ENCODE assay signal across 8 mouse cellular contexts in the genomic region with DNA sequence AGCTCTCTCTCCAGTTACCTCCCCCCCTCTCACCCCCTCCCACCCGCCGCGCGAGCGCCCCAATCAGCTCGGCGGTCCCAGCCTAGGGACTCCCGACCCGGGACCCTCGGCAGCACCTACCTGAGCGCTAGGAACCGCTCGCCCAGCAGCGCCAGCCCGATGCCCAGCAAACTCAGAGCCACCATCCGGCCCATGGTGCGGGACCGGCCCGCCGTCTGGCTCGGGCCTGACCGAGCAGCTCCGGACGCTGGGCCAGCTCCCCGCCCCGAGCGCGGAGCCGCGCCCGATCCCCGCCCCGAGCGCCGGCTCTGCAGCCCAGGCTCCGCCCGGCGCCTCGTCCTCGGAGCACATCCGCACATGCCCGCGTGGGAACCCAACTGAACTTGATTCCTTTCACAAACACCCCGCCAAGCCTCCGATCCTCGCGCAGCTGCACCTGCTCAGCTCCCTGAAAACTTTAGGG. TPM values are rescaled to one million over a fixed set of nuclear protein-coding genes. Genes with fewer than 3 reads are reported as not detected.
DNase-seq lines count a peak whose midpoint lies in the region; ATAC-seq and TF ChIP-seq lines count a peak whose summit lies in the region.

A gene (minus strand): TSS at position 364 of the 463 bp plus-strand sequence.

- no peaks in the 10 kb centered on the region for H3K27me3 ChIP-seq in Patski
- H3K27me3 ChIP-seq in hindbrain, embryonic 16.5 days (replicated peaks; ENCODE audit: control insufficient read depth, insufficient read depth, low read length) = no peaks in the 10 kb centered on the region; the same call in none of the 2 replicates

- H3K9me3 ChIP-seq in hindbrain, embryonic 16.5 days (ENCODE audit: control insufficient read depth, low read length) = no peaks in the 10 kb centered on the region

- POLR2A ChIA-PET in Patski (lab: Charles Lee) = interaction anchor here (0.6 kb wide), 1 partner anchor 59 kb away, joined by 3 read pairs; no protein-coding TSS in a partner anchor

- TF ChIP-seq CTCF in Patski (IDR thresholded peaks at IDR 0.05) = no peak
- TF ChIP-seq CTCF in gastrocnemius, adult 2 months (IDR thresholded peaks at IDR 0.05) = peak; percentile 3; the same call in 1 of the 2 replicates

- H3K4me1 ChIP-seq in hindbrain, embryonic 16.5 days (ENCODE audit: control insufficient read depth, insufficient read depth, low read depth, low read length) = peaks cover 5% of the 10 kb centered on the region

- in situ Hi-C loops in Patski (cut with MboI; ENCODE audit: low pct_unique_long_range_greater_than_20kb) = no loop called here

- H3K4me3 ChIP-seq in gastrocnemius, adult 2 months = peak within 1 kb of the TSS; percentile 88
- H3K4me3 ChIP-seq in hindbrain, embryonic 16.5 days (ENCODE audit: low read length) = peak within 1 kb of the TSS; percentile 72

- peak within 1 kb of the TSS; percentile 100 for H3K4me2 ChIP-seq in hindbrain, embryonic 16.5 days (ENCODE audit: low read length)

- CTCF ChIA-PET in Patski (lab: Charles Lee) = interaction anchor here (1.0 kb wide), 3 partner anchors 50 to 159 kb away, joined by 3 to 4 read pairs (median 3); no protein-coding TSS in a partner anchor

- WGBS in hindbrain, embryonic 16.5 days = under 1% methylated on average over 40 of the region's 47 CpGs

- H3K27ac ChIP-seq in gastrocnemius, adult 2 months = peak within 1 kb of the TSS; percentile 96
- H3K27ac ChIP-seq in hindbrain, embryonic 16.5 days (ENCODE audit: low read depth, low read length) = peak within 1 kb of the TSS; percentile 77

- peak within 1 kb of the TSS; percentile 77 for H3K9ac ChIP-seq in hindbrain, embryonic 16.5 days (ENCODE audit: low read depth, low read length)

- H3K36me3 ChIP-seq in hindbrain, embryonic 16.5 days (ENCODE audit: control insufficient read depth, insufficient read depth, low read length) = no peaks in the 10 kb centered on the region

- peak; percentile 97 for ATAC-seq in Patski
- peak; percentile 95 for ATAC-seq in hindbrain, embryonic 16.5 days
- ATAC-seq in megakaryocyte progenitor cell, adult 5-6 weeks (replicated peaks; ENCODE audit: poor library complexity) = peak; percentile 77

- intact Hi-C loops in gastrocnemius, adult 2 months (cut with DNase I) = loop anchor here (2.0 to 5.0 kb wide), 2 partner anchors 85 to 199 kb away; a partner anchor contains a TSS
- intact Hi-C loops in left cerebral cortex, postnatal 10 days (cut with DNase I) = loop anchor here (5.0 kb wide), 1 partner anchor 84 kb away; a partner anchor contains a TSS

- peak; percentile 27 for DNase-seq in Patski (ENCODE audit: low read depth, low spot score)
- peak; percentile 29 to 37 for DNase-seq in cerebellum, postnatal 36 days
- DNase-seq in gastrocnemius, adult 2 months = peak; percentile 93
- peak; percentile 7 to 90 for DNase-seq in left cerebral cortex, postnatal 10 days (ENCODE audit: extremely low spot score in 1 of 2, low spot score in 2 of 2)
- DNase-seq in right cerebral cortex, postnatal 25 days = peak; percentile 52
- DNase-seq in yolk sac, embryonic 10.5 days (ENCODE audit: low spot score) = peak; percentile 82

RNA-seq across cellular contexts. Expression of the gene that starts here (rescaled TPM):
- 57.4 TPM for polyA plus RNA-seq in Patski (2021)
- total RNA-seq in gastrocnemius, adult 2 months (2021) = 10 to 100 TPM; 14.8 to 14.9 TPM
- polyA plus RNA-seq in hindbrain, embryonic 16.5 days (2015; fragmentation: Nextera tagmentation; extraction: Ambion mirVana) = 40.7 and 41.3 TPM in 2 replicates
- total RNA-seq in left cerebral cortex, postnatal 10 days (2021) = 10 to 100 TPM; 17.6 to 18.7 TPM
- total RNA-seq in megakaryocyte progenitor cell, adult 5-6 weeks (2015) = 48.4 and 53.3 TPM in 2 replicates
- total RNA-seq in megakaryocyte progenitor cell, adult 5-6 weeks (2017) = 23.4 and 29.6 TPM in 2 replicates

Comparison
In these comparisons a context has a peak if more than half of its experiments do, and no peak if none do; other contexts are left out.
1. Peak in every context shown above with its lines: DNase-seq, ATAC-seq, H3K4me3 ChIP-seq and H3K27ac ChIP-seq.
2. DNase-seq: peak in every context shown above with its lines; median percentile 93 in gastrocnemius, adult 2 months; 82 in yolk sac, embryonic 10.5 days; 52 in right cerebral cortex, postnatal 25 days; 48 in left cerebral cortex, postnatal 10 days; 33 in cerebellum, postnatal 36 days; 27 in Patski.